Mouse (Mus musculus) thymus, adult 2 months (tissue): ENCODE measurements around the gene Myom1. TPM values are rescaled to one million over a fixed set of nuclear protein-coding genes. Genes with fewer than 3 reads are reported as not detected.

ENCODE experiments used
- DNase-seq: peaks from one replicate; pipeline ENCODE4 v3.0.0; 2021
- H3K27ac ChIP-seq: fragments of 200-500 bp; 2 replicates; pipeline ENCODE4 v1.5.1; 2012; ENCODE audit warnings: low read length, control low read depth; ENCODE audit not compliant: control insufficient read depth, insufficient read depth
- H3K27me3 ChIP-seq: fragments of 200-500 bp; 2 replicates; pipeline ENCODE4 v1.6.1; 2012; ENCODE audit warnings: mild to moderate bottlenecking, low read length, moderate library complexity, mixed read lengths; ENCODE audit not compliant: control insufficient read depth, insufficient read depth
- H3K36me3 ChIP-seq: fragments of 200-500 bp; 2 replicates; pipeline ENCODE4 v1.6.1; 2012; ENCODE audit warnings: mild to moderate bottlenecking, low read length, moderate library complexity; ENCODE audit not compliant: control insufficient read depth, insufficient read depth
- H3K4me1 ChIP-seq: fragments of 200-500 bp; replicated peaks from 2 replicates; pipeline ENCODE4 v1.6.1; 2012; ENCODE audit warnings: low read length; ENCODE audit not compliant: control insufficient read depth, insufficient read depth
- H3K4me3 ChIP-seq: fragments of 200-500 bp; 2 replicates; pipeline ENCODE4 v1.5.1; 2012; ENCODE audit warnings: mild to moderate bottlenecking, low read length, control low read depth, moderate library complexity; ENCODE audit not compliant: control insufficient read depth, insufficient read depth
- CTCF ChIP-seq: fragments of 200-500 bp; IDR thresholded peaks from 2 replicates; pipeline ENCODE4 v1.5.1; 2012; ENCODE audit warnings: mild to moderate bottlenecking, control low read depth, low read length, moderate library complexity, borderline replicate concordance; ENCODE audit not compliant: control insufficient read depth, poor library complexity, insufficient read depth; ENCODE audit errors: extremely low read depth
- POLR2A ChIP-seq: fragments of 200-500 bp; IDR thresholded peaks from 2 replicates; pipeline ENCODE4 v1.6.1; 2012; ENCODE audit warnings: mild to moderate bottlenecking, low read length, control low read depth, moderate library complexity; ENCODE audit not compliant: control insufficient read depth, poor library complexity, insufficient read depth; ENCODE audit errors: extremely low read depth
- WGBS: fragments of 180-500 bp; shearing (Covaris S2); methylation state at CpG from one replicate; pipeline ENCODE4 v1.1.7; 2018; 5-methylcytosine and 5-hydroxymethylcytosine counted together
- polyA plus RNA-seq: library from polyadenylated mRNA; depleted of rRNA; stranded (reverse); fragments of >200 nt; gene quantifications from 2 replicates; pipeline ENCODE4 v1.2.3, GENCODE M21; 2012

Myom1 gene
- polyA plus RNA-seq, 1 experiment, result 6.8 TPM

- no peaks in the 10 kb centered on the region for H3K36me3 ChIP-seq
- DNase-seq, result no peak
- H3K27ac ChIP-seq, result no peak overlapping the region
- H3K4me1 ChIP-seq, result peaks cover 5% of the 10 kb centered on the region
- 98% methylated on average over 10 of the region's 10 CpGs for whole genome bisulfite sequencing
- no peaks in the 10 kb centered on the region for H3K27me3 ChIP-seq
- H3K4me3 ChIP-seq, result no peak overlapping the region
- TF ChIP-seq CTCF, result no peak
- TF ChIP-seq POLR2A, result no peak
These were observed 1.9 kb downstream of the Myom1 start for GRCm38 (mm10) chr17:71004186-71004960.

DNA sequence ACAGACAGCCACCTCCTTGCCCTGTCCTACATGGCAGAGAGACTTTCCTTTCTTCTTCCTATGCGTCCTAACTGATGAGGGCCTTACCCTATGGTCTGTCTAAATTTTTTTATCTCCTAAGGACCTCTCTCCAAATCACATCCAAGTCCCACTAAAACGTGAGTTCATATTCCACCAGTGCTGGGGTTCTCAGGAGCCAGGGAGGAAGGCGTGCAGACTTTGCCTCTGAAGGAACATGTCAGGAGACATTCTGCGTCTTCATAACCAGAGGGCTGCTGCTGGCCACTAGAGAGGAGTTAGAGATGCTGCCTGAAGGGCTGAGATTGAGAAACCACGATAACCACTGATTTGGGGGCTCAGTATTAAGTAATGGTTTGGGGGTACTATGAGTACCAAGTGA, 4.5 kb downstream of the Myom1 start:
- DNase-seq, result no peak
- Histone ChIP-seq H3K4me3 (no peak overlapping the region), H3K27ac (no peak overlapping the region), H3K36me3 (no peaks in the 10 kb centered on the region), H3K4me1 (peaks cover 3% of the 10 kb centered on the region), H3K27me3 (no peaks in the 10 kb centered on the region)
- TF ChIP-seq CTCF, result no peak
- no peak for TF ChIP-seq POLR2A
- 95% methylated on average over 5 of the region's 5 CpGs for WGBS

DNA sequence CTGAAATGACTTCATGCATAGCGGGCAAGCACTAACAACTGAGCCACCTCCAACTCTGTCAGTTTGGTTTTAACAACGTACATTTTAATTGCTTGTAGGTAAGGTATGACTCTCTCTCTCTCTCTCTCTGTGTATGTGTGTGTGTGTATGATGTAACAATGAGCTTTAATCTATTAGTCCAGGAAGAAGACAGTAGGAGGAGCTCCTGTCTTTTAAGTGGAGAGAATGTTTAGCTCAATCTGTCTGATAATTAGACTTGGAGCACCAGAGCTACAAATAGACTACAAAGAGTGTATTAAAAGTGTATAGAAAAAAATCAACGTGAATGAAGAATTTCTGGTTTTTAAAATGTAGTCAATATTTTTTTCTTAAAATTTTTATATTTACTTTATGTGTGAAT, 6.2 kb downstream of the Myom1 start:
- Histone ChIP-seq H3K36me3 (no peaks in the 10 kb centered on the region), H3K4me3 (no peak overlapping the region), H3K4me1 (no peaks in the 10 kb centered on the region), H3K27ac (no peak overlapping the region), H3K27me3 (no peaks in the 10 kb centered on the region)
- no peak for TF ChIP-seq POLR2A
- TF ChIP-seq CTCF, result no peak
- WGBS, result 95% methylated on average over 3 of the region's 3 CpGs
- DNase-seq, result no peak

DNA sequence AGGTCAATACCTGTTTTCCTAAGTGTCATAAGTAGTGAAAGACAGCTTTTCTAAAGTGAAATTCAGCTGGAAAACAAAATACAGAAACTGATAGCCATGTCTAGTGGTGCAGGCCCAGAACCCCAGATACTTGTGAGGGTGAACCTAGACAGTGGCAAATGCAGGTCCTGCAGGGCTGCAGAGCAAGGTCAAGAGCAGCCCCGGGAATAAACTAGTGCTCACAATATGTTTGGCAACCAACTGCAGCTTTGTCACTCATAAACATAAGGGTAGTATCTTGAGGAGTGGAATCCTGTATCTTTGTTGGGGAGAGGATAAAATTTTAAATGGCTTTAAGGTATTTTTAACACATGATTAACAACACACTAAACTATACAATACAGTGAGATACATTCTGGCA, 7.3 kb downstream of the Myom1 start:
- no peaks in the 10 kb centered on the region for H3K4me1 ChIP-seq
- no peak overlapping the region for H3K4me3 ChIP-seq
- TF ChIP-seq CTCF, result no peak
- TF ChIP-seq POLR2A, result no peak
- WGBS, result 78% methylated on average over 1 of the region's 1 CpGs
- H3K27ac ChIP-seq, result no peak overlapping the region
- no peak for DNase-seq
- H3K27me3 ChIP-seq, result no peaks in the 10 kb centered on the region
- H3K36me3 ChIP-seq, result no peaks in the 10 kb centered on the region

- WGBS, result 92% methylated on average over 7 of the region's 7 CpGs
These were observed 8.3 kb downstream of the Myom1 start for GRCm38 (mm10) chr17:71010646-71011242.

GRCm38 (mm10) chr17:71011931-71012662, 9.7 kb downstream of the Myom1 start:
- Histone ChIP-seq H3K36me3 (no peaks in the 10 kb centered on the region), H3K4me3 (no peak overlapping the region), H3K4me1 (no peaks in the 10 kb centered on the region), H3K27me3 (no peaks in the 10 kb centered on the region), H3K27ac (no peak overlapping the region)
- 83% methylated on average over 9 of the region's 9 CpGs for WGBS
- TF ChIP-seq CTCF, result no peak
- no peak for TF ChIP-seq POLR2A
- DNase-seq, result no peak

More at GRCm38 (mm10) chr17:71010646-71011242, 8.3 kb downstream of the Myom1 start:
- no peak overlapping the region for H3K27ac ChIP-seq
- no peak for TF ChIP-seq POLR2A
- no peak for TF ChIP-seq CTCF
- no peaks in the 10 kb centered on the region for H3K4me1 ChIP-seq
- no peaks in the 10 kb centered on the region for H3K36me3 ChIP-seq
- no peaks in the 10 kb centered on the region for H3K27me3 ChIP-seq
- no peak for DNase-seq
- H3K4me3 ChIP-seq, result no peak overlapping the region
